Mouse (Mus musculus): ENCODE measurements around the gene Golga4. TPM values are rescaled to one million over a fixed set of nuclear protein-coding genes. Genes with fewer than 3 reads are reported as not detected.

Golga4 gene
- polyA plus RNA-seq, 1 experiment from 2014 or later: 96.8 TPM

- no peaks in the 10 kb centered on the region for H3K27me3 ChIP-seq
- ChIA-PET CTCF (interaction anchor here (1.2 kb wide), 1 partner anchor 10 kb away, joined by 4 read pairs; no protein-coding TSS in a partner anchor), POLR2A (no interaction called here)
- ATAC-seq (no peak), DNase-seq (ENCODE audit: low read depth, low spot score) (no peak)
- TF ChIP-seq CTCF (IDR thresholded peaks at IDR 0.05): no peak
- in situ Hi-C loops (cut with MboI; ENCODE audit: low pct_unique_long_range_greater_than_20kb): no loop called here
These were observed 39.1 kb downstream of the Golga4 start for GRCm38 (mm10) chr9:118545146-118545545.

DNA sequence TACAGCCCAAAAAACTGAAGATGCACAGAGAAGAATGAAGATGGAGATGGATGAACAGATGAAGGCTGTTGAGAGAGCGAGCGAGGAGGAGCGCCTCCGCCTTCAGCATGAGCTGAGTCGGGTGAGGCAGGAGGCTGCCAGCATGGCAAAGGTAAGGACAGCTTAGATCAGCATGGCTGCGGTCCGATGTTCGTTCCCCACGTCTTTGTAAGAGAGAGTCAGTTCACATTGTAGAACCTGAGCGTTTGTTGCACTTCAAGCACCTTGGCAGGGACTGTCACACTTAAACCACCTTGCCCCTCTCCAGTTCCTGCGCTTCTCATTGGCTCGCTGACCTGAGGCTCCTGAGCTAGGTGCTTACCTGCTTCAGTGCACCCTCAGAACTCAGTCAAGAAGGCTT, 42.6 kb downstream of the Golga4 start:
- DNase-seq (ENCODE audit: low read depth, low spot score): no peak
- H3K27me3 ChIP-seq: no peaks in the 10 kb centered on the region
- no peak for ATAC-seq
- TF ChIP-seq CTCF (IDR thresholded peaks at IDR 0.05): no peak
- CTCF ChIA-PET: interaction anchor here (1.2 to 1.5 kb wide), 2 partner anchors 9 to 48 kb away, joined by 3 read pairs; no protein-coding TSS in a partner anchor
- in situ Hi-C loops (cut with MboI; ENCODE audit: low pct_unique_long_range_greater_than_20kb): no loop called here
- POLR2A ChIA-PET: no interaction called here

GRCm38 (mm10) chr9:118556951-118557780, 51.1 kb downstream of the Golga4 start:
- TF ChIP-seq CTCF (IDR thresholded peaks at IDR 0.05): no peak
- DNase-seq (ENCODE audit: low read depth, low spot score) (no peak), ATAC-seq (no peak)
- H3K27me3 ChIP-seq: no peaks in the 10 kb centered on the region
- in situ Hi-C loops (cut with MboI; ENCODE audit: low pct_unique_long_range_greater_than_20kb): no loop called here
- ChIA-PET POLR2A (interaction anchor here (0.5 kb wide), 1 partner anchor 289 kb away, joined by 5 read pairs; no protein-coding TSS in a partner anchor), CTCF (interaction anchor here (0.8 to 1.8 kb wide), 2 partner anchors 9 to 14 kb away, joined by 3 to 4 read pairs; no protein-coding TSS in a partner anchor)

DNA sequence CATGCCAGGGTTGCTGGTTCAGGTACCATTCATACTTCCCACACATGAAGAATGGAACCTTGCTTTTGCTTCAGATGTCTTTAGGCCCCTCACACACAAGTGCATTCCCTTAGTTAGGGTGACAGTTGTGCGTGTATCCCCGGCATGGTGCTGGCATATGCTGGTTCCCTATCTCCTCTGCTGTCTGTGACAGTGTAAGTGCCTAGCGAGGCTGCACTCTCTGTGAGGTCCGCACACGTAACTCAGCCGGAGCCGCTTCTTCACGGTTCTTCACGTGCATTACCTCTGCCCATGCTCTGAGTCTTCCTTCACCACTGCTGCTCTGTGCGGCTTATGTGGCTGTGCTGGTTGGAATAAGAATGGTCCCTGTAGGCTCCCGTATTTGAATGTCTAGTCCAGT, 57.3 kb downstream of the Golga4 start:
- in situ Hi-C loops (cut with MboI; ENCODE audit: low pct_unique_long_range_greater_than_20kb): no loop called here
- CTCF ChIA-PET: no interaction called here
- POLR2A ChIA-PET: no interaction called here

GRCm38 (mm10) chr9:118563866-118564265, 57.8 kb downstream of the Golga4 start:
- ChIA-PET CTCF (no interaction called here), POLR2A (no interaction called here)
- no peak for DNase-seq (ENCODE audit: low read depth, low spot score)
- no peak for ATAC-seq
- in situ Hi-C loops (cut with MboI; ENCODE audit: low pct_unique_long_range_greater_than_20kb): no loop called here
- H3K27me3 ChIP-seq: no peaks in the 10 kb centered on the region
- TF ChIP-seq CTCF (IDR thresholded peaks at IDR 0.05): no peak

More for the DNA sequence above, 57.3 kb downstream of the Golga4 start:
- no peaks in the 10 kb centered on the region for H3K27me3 ChIP-seq
- DNase-seq (ENCODE audit: low read depth, low spot score) (no peak), ATAC-seq (no peak)
- TF ChIP-seq CTCF (IDR thresholded peaks at IDR 0.05): no peak

DNA sequence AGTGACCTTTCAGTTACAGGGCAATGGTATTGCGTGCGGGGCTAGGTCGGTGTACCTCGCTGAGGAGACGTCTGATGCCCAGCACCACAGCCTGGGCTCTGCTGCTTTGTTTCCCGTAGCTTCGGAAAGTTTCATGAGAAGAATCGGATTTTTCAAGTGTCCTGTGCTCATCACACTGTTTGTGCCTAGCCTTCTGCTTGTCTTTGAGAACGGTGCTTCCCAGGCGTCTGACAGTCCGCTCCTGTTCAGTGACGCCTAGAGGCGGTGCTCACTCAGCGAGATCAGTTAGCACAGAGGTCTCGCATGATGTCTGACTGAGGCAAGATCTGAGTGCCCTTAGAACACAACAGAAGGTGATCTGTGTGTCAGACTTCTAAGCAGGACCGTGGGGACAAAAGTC, 58.6 kb downstream of the Golga4 start:
- ATAC-seq (no peak), DNase-seq (ENCODE audit: low read depth, low spot score) (no peak)
- H3K27me3 ChIP-seq: no peaks in the 10 kb centered on the region
- TF ChIP-seq CTCF (IDR thresholded peaks at IDR 0.05): no peak
- ChIA-PET POLR2A (no interaction called here), CTCF (no interaction called here)
- in situ Hi-C loops (cut with MboI; ENCODE audit: low pct_unique_long_range_greater_than_20kb): no loop called here

GRCm38 (mm10) chr9:118569328-118569727, 63.3 kb downstream of the Golga4 start:
- no peak for TF ChIP-seq CTCF (IDR thresholded peaks at IDR 0.05)
- CTCF ChIA-PET: no interaction called here
- DNase-seq (ENCODE audit: low read depth, low spot score) (no peak), ATAC-seq (no peak)
- H3K27me3 ChIP-seq: no peaks in the 10 kb centered on the region
- POLR2A ChIA-PET: no interaction called here
- in situ Hi-C loops (cut with MboI; ENCODE audit: low pct_unique_long_range_greater_than_20kb): no loop called here

DNA sequence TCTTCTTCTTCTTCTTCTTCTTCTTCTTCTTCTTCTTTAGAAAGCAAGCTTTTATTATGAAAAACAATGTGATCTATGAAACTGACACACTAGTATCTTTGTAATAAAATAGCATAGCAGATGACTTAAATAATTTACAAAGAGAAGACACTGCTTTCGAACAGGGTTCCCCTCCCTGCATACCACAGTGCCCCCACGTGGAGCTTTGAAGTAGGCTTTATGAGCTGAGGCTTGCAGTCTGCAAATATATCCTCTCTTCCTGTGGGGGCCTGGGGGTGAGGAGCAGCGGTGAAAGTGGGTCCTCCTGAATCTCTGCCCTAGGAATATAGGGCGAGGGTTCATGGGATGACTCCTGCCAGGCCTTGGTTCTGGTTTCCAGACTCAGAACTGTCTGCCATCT, 64.8 kb downstream of the Golga4 start:
- in situ Hi-C loops (cut with MboI; ENCODE audit: low pct_unique_long_range_greater_than_20kb): no loop called here
- POLR2A ChIA-PET: interaction anchor here (0.7 kb wide), 1 partner anchor 455 kb away, joined by 5 read pairs; no protein-coding TSS in a partner anchor
- ATAC-seq: no peak

GRCm38 (mm10) chr9:118571701-118572100, 65.6 kb downstream of the Golga4 start:
- ChIA-PET POLR2A (no interaction called here), CTCF (interaction anchor here (1.3 kb wide), 1 partner anchor 14 kb away, joined by 3 read pairs; no protein-coding TSS in a partner anchor)
- no peak for ATAC-seq
- H3K27me3 ChIP-seq: no peaks in the 10 kb centered on the region
- no peak for TF ChIP-seq CTCF (IDR thresholded peaks at IDR 0.05)
- in situ Hi-C loops (cut with MboI; ENCODE audit: low pct_unique_long_range_greater_than_20kb): no loop called here
- no peak for DNase-seq (ENCODE audit: low read depth, low spot score)

More for the DNA sequence above, 64.8 kb downstream of the Golga4 start:
- no peak for TF ChIP-seq CTCF (IDR thresholded peaks at IDR 0.05)
- CTCF ChIA-PET: interaction anchor here (1.3 kb wide), 1 partner anchor 14 kb away, joined by 3 read pairs; no protein-coding TSS in a partner anchor
- H3K27me3 ChIP-seq: no peaks in the 10 kb centered on the region
- no peak for DNase-seq (ENCODE audit: low read depth, low spot score)

DNA sequence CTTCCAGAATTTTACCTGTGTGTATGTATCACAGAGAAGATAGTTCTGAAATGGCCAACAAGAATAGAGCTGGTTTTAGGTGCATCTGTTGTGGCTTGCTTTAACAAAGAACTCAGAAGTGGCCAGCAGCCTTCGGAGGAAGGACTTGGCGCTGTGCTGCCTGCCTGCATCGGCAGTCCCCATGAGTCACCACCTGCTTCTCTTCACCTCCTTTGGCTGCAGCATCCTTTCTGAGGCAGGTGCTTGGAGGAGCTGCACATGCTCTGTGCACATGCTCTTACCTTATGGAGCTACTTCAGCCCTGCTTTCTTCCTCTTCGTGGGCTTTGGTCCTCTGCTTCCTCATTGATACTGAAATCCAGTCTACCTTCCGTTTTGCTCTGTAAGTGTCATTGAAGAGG, 68.8 kb downstream of the Golga4 start:
- DNase-seq (ENCODE audit: low read depth, low spot score) (no peak), ATAC-seq (no peak)
- ChIA-PET CTCF (interaction anchor here (1.8 kb wide), 1 partner anchor 9 kb away, joined by 7 read pairs; no protein-coding TSS in a partner anchor), POLR2A (no interaction called here)
- no peaks in the 10 kb centered on the region for H3K27me3 ChIP-seq
- in situ Hi-C loops (cut with MboI; ENCODE audit: low pct_unique_long_range_greater_than_20kb): no loop called here
- TF ChIP-seq CTCF (IDR thresholded peaks at IDR 0.05): no peak

DNA sequence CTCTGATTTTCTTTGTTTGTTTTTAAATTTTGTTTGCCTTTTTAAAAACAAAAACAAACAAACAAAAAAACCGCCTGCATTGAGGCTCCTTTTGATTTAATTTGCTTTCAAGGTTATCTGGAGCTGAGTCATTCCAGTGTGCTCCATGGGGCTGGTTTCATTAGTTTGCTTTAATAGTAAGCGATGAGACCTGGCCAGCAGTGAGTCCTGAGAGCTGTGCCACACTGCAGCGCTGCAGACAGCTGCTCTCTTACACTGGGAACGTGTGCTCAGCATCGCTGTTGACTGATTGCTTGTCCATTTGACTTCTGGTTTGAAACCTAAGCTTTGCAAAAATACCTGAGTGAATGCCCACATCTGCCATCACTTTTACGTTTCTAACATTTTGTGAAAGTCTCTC, 74.3 kb downstream of the Golga4 start:
- no peaks in the 10 kb centered on the region for H3K27me3 ChIP-seq
- in situ Hi-C loops (cut with MboI; ENCODE audit: low pct_unique_long_range_greater_than_20kb): no loop called here
- no peak for TF ChIP-seq CTCF (IDR thresholded peaks at IDR 0.05)
- ChIA-PET CTCF (interaction anchor here (1.3 to 1.8 kb wide), 2 partner anchors 16 to 22 kb away, joined by 3 to 6 read pairs; no protein-coding TSS in a partner anchor), POLR2A (no interaction called here)
- no peak for DNase-seq (ENCODE audit: low read depth, low spot score)
- no peak for ATAC-seq
